Mouse (Mus musculus): ENCODE results near the gene Zdhhc6.

Gene Zdhhc6

DNA sequence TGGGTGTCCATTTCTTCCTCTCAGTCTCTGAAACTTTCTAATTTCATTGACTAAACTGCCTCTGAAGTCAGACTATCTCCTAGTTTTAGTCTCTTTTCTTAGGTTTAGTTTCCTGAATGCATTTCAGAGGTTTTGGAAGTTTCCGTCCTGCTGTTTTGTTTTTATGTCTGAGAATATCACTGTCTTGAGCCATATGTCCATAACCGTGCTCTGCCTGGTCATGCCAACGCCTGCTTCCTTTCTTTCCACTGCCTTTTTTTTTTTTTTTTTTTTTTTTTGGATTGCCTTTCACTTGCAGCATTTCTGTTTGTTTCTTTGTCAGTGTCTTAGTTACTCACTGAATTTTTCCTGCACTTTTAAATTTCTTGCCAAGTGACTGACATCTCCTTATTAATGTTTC, 15.3 kb downstream of the Zdhhc6 start:
- no peak for DNase-seq

DNA sequence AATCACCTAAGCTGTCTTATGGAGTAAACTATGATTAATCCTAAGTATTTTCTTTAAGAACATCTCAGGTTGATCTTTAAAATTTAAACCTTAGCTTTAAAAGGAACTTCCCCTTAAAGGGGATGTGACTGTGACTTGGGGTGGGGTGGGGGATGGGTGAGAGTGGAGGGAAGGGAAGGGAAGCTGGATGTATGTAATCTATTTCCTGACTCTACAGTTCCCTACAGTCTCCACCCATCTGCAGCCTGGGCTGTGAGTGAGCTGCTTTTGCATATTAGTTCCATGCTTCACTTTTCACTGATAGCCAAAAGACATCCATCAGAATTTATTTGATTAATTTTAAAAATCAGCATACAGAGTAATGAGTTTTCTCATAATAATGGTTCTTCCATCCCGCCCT, 16.5 kb downstream of the Zdhhc6 start:
- no peak for DNase-seq

DNA sequence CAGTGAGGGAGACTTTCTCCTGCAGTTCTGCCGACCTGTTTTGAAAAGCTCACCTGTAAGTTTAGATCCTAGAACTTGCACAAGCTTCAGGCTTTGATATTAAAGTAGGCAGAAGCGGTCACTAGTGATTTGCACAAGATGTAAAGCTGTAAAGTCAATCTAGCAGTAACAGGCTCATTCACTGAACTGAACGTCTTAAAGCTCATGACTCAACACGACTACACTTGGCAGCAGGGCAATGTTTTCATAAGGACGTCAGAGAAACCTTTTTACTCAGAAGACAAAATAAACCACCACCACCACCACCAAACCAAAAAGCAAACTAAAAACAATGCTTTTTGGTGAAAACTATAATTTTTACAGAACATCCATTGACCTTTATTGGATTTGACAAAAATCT, 17.9 kb downstream of the Zdhhc6 start:
- DNase-seq = no peak

DNA sequence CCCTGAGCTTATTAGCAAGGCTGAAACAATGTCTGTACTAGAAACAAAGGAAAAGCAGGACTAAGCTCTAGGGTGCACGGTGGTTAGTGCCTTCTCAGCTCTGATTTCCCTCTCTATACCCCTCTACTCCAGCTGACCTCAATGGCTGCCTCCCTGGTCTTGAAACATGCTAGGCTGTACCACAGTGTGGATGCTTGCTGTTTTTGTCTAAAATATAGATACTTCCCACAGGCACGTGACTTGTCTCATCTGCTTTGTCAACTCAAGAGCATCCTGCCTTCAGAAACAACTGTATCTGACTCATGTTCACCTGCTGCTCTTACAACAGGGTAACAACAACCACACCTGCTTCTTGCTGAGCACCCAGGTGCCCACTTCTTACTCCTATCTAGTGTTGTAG, 18.3 kb downstream of the Zdhhc6 start:
- no peak for DNase-seq

DNA sequence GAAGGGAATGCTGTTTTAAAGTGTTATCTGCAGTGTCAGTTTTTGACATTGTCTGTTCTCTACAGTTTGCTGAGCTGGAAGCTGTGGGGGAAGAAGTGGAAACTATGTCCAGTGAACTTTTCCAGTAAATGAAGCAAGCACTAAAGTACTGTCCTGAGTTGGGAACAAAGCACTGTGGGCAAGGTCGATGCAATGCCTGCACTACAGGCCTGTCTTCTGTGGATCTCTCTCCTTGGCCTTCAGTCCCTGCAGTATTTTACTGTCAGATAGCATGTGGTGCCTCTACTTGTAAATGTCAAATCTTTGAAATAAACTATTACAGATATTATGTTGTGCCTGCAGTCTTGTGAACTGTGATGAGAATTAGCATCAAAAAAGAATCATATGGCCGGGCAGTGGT, 19.5 kb downstream of the Zdhhc6 start:
- no peak for DNase-seq

DNA sequence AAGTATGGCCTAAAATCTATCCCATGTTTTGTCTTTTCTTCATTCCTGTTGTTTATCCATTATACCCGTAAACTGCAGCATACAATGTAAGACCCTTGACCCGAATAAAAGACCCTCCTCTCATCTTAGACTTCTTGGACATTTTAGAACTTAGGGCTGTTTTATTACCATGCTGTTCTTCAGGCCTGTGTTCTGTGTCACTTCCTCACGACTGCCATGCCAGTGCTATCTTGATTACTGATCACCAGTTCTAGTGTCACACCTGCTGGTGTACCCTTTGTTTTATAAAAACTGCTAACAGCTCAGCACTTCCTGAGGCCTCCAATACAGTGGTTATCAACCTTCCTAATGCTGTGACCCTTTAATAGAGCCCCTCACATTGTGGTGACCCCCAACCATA, 20.3 kb downstream of the Zdhhc6 start:
- DNase-seq = no peak

DNA sequence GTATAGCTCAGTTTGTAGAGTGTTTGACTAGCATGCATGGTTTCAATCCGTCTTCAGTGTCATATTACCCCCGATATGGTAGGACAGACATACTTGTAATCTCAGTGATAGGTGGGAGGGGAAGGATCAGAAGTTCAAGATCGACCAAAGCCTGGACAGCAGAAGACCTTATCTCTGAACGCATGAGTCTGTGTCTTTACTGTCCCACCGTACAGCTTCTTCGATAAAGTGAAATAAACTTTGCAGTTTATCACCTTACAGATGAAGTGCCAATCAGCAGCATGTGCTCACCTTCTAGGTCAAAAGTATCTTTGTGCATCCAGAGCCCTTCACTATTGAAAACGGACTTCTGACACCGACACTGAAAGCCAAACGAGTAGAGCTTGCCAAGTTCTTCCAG, 20.8 kb downstream of the Zdhhc6 start:
- no peak for DNase-seq

DNA sequence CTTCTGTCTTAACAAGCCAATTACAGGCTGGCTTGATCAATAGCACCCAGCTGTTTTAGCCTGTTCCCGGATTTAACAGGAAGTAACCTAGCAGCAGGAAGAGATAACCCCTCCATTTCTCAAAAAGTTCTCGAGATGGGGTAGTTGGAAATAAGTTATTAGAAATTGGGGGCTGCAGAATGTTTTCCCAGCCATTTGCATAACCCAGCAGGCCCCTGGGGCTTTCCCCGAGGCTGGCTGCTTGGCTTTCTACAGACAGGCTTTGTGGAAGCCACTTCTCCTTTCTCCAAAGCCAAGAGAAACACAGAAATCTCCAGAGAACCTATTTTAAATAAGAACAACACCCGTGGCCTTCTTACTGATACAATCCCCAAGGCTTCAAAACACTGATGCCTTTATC, 22.7 kb downstream of the Zdhhc6 start:
- no peak for DNase-seq

DNA sequence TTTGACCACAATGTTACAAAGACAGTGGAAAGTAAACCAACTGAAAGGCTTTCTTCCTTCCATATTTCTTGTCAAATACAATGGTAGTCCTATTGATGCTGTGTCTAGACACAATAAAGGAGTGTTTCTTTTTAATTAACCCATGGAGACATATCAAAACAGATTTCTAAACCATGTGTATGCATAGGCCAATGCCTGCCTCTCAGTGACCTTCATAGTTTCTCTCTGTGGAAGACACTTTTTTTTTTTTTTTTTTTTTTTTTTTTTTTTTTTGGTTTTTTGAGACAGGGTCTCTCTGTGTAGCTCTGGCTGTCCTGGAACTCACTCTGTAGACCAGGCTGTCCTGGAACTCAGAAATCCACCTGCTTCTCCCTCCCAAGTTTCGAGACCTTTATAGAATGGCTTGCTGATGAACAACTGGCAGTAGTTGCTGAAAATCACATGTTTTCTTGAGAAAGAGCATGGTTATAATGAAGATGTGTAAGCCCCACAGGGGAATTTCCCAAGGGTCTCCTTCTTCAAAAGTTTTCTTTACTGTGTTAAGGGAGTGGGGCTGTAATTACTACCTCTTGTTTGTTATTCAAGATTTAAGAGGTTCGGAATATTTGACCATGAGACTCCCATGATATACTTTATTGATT, 23.5 kb downstream of the Zdhhc6 start:
- no peak for DNase-seq

DNA sequence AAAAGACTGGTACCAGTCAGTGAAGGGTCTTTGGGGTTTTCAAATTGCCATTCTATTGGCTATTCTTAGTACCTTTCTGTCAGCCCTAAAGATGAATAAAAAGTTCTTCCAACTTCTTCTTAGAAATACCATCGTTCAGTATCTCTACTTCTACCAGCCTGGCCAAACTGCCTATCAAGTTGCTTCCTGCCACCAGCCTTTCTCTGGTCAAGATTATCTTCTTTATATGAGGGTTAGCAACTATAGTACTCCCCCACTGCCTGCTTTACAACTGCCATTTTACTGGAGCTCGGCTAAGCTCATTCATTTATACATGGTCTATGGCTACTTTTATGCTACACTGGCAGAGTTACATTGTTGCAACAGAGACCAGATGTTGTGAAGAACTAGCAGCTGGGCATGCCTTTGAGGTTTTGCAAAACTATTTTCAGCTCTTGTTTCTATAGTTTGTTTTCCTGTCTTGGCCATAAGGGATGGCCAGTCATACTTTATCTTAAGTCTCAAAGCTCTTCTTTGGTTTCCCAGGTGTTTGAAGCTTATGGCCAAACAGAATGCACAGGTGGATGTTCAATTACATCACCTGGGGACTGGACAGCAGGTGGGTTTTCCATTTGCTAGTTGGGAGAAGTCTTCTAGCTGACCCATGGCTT, 25.1 kb downstream of the Zdhhc6 start:
- DNase-seq = no peak

DNA sequence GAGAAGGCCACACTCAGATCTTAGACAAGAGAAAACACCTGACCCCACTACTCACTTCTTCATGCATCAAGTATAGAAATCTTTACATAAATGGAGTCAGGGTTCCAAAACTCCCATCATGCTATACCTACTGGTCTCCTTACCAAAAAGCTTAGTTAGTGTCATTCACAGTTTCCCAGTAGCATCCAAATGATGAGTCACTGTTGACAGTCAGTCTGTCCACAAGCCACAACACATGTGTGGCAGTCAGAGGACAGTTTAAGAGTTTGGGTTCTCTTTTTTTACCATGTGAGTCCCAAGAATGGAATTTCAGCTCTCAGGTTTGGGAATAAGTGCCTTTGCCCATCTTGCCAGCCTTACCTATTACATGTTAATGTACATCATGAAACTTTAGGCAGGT, 26.9 kb downstream of the Zdhhc6 start:
- DNase-seq = no peak

DNA sequence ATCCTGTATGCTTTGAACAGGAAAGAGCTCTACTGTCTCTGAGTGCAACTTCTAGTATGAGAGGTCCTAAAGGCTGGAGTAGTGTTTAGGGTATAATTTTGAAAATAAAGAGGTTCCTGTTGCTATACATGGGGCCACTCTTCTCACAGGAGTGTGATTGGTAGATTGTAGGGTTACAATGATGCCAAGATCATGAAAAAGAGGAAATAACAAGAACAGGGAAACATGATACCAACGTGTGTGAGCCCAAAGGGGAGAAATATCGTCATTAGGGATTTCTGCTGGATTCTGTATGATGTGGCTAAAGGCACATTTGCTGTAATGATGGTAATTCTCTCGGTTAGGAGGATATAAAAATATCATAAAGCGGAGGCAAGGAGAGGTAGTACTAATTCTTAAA, 29.8 kb downstream of the Zdhhc6 start:
- no peak for DNase-seq

DNA sequence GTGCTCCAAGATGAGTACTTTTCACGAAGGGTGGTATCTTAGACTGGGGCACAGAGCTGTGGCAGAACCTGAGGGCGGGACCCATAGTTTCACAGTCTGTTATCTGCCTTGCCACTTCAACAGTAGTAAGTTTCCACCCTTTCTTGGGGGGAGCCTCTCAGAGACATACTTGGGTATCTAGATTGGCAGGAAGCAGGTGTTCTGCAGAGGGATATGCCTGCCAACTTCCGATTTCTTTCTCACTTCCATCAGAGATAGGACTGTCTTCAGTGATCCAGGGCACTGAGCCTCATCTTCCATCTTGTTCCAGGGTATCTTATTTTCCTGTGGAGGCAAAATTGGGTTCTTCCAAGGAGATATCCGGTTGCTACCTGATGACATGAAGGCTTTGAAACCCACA, 31.7 kb downstream of the Zdhhc6 start:
- DNase-seq = no peak

DNA sequence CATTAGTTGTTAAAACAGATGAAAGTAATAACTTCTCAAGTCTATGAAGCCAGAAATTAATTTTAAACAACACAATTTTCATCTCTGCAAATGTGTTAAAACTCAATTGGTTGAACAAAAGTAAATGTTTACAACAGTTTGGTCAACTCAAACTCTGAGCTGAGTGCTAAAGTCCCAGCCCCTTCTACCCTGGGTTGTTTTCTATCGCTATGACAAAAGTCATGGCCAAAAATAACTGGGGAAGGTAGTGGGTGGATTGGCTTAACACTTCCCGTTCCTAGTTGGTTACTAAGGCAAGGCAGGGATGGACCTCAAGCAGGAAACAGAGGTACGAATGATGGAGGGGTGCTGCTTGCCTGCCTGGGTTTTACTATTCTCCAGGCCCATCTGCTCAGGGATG, 39.1 kb downstream of the Zdhhc6 start:
- DNase-seq = no peak

DNA sequence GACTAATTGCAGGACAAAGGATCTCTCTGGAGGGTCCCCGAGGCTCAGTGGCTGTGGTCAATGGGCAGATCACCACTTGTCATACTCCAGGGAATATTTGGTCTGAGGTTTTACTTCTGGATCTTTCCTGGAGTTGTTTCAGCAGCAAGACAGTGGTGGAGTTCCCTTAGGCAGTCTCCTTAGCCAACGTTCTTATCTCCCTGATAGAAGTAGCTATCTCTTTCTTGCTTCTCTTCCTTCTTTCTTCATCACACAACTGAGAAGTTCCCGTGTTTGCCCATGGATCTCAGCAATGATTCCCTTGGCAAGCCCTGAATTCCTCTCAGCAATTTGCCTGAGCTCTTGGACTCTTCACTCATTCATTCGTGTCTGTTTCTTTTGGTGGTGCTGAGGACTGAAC, 39.7 kb downstream of the Zdhhc6 start:
- no peak for DNase-seq

DNA sequence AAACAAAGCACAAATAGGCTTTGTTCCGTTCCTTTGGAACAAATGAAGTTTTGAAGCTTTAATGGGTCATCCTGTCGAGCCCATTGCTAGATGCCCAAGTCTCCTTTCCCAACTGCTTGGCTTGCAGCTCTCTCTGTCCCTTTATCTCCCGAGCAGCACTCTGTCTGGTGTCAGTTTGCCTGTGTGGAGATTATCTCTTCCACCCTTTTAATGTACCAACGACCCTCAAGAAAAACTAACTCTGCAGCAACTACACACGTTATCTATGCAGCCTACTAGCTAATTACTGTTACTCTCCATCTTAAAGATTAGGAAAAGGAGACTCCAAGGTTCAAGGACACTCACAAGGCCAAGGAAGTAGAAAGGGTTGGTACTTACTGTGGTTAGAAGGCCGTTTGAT, 42.5 kb downstream of the Zdhhc6 start:
- DNase-seq = no peak

DNA sequence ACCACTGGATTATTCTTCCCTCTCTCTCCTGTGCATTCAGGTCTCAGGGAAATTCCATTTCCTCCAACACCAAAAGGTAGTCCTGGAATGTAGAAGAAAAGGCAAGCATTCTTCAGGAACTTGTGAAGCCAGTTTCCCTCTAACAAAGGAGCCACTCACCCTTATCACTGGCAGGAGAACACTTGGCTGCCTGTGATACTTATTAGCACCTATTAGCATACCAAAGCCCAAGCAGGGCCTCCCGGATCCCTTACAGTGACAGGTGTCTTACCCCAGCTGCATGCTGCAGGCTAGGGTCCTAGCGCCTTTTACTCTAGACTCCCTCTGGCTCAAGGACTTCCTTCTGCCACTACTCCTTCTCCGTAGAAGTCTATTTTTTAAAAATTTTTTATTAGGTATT, 44.4 kb downstream of the Zdhhc6 start:
- DNase-seq = no peak

DNA sequence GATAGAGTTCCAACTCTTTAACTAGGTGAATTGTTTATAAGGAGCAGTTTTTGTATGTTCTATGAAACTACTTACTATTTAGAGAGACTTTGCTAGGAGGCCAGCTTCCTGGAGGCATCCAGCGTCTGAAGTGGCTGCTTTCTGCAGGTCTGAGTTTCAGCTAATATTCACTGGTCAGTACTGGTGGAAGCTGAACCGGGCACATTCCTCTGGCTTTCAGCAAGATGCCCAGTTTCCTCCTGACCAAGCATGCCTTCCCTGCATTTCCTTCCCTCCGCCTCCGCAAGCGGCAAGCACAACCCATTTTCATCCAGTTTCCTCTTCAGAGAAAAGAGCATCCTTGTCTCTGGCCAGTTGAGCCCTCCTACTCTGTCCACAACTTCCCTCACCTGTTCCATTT, 46.8 kb downstream of the Zdhhc6 start:
- no peak for DNase-seq

DNA sequence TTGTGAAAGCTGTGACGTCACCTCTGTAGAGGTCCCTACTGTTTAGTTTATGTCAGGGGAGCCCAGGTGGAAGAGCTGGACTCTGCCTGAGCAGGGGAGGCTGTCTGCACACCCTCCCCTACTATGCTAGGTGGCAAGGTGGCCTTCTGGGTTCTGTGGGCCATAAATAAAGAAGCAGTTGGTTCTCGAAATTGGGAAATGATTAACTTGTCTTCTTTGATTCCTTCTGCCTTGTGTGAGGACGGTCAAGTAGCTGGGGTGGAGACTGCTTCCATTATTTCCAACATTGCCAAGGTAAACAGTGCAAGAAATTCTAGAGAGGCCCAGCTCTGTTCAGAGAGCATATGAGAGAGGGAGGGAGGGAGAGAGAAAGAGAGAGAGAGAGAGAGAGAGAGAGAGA, 47.7 kb downstream of the Zdhhc6 start:
- DNase-seq = no peak

DNA sequence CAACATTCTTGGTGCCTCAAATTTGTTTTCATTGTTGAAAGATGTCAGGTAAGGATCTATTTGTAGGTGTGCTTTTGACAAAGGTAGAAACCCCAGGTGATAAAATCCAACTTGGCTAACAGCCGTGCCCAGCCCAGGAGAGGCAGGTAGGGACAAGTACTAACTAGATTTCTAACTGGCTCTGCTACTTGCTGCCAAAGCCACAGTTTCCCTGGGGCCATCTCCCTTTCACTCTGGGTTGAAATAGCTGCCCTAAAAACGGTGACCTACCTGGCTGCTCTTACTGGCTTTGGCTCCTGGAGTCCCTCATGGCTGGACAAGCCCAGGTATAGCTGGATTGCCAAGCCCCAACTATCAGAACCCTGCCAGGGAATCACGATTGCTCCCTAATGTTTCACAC, 49.0 kb downstream of the Zdhhc6 start:
- DNase-seq = peak in 1 of 2 experiments; percentile 5

DNA sequence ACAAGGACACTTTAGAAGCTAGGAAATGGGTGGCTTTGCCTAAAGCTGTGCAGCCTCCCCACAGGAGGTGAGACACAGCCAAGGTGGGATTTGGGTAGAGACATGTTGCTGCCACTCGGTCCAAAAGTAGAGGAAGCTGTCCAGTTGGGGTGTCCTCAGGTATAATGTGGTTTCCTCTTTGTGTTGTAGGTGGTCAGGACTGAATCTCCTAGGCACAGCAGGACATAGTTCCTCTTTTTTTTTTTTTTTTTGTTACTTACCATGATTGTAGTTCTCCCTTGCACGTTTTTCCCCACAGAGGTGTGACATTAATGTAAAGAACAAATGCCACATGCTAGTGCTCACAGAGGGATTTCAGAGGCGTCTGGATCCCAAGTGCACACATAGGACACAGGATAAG, 50.6 kb downstream of the Zdhhc6 start:
- no peak for DNase-seq

DNA sequence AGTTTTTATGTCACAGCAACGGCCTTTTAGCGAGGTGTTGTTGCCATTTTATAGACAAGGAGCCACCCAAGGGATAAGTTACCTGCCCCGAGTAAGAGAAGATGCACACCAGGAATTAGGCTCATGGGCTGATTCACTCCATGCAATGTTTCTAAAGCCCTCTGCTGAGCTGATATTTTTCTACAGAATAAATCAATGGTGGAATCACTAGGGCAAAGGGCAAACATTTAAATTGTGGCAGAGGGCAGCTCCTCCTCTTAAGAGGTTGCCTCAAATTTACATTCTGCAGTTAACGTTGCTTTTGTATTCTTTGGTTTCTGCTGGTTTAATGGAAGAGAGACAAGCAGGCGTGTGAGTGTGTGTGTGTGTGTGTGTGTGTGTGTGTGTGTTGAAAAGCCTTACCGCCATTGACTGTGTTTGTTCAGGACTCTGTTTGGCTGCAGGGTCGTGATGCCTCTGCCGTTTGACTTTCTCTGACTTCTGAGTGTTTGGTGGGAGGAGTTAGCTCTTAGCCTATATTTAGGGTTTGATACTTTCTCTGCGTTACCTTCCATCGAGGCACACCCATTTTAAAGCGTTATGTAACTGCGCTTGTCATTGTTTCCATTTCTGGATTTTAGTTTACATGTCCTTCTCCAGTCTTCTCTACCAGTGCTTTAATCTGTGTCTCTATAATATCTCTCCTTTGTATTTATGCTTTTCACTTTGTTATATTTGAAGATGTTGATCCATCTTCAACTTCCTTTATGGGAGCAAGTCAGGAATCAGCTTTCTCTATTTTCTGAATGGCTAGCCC, 55.2 kb downstream of the Zdhhc6 start:
- no peak for DNase-seq

DNA sequence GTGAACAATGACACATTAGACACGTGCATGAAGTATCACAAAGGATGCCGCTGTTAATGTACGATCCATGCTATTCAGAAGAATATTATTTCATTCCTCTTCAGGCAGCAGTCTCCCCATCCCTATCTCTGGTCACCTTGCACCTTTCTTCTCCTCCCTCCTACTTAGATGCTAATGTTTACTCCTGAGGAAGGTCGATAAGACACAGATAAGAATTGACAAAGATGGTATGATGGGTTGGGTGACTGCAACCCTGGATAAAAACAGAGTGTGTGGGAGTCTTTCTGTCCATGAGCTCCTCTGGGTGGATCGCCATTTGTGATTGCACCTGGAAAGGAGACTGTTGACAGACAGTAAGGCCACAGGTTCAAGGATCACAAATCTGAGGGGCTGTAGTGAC, 57.3 kb downstream of the Zdhhc6 start:
- DNase-seq = no peak

DNA sequence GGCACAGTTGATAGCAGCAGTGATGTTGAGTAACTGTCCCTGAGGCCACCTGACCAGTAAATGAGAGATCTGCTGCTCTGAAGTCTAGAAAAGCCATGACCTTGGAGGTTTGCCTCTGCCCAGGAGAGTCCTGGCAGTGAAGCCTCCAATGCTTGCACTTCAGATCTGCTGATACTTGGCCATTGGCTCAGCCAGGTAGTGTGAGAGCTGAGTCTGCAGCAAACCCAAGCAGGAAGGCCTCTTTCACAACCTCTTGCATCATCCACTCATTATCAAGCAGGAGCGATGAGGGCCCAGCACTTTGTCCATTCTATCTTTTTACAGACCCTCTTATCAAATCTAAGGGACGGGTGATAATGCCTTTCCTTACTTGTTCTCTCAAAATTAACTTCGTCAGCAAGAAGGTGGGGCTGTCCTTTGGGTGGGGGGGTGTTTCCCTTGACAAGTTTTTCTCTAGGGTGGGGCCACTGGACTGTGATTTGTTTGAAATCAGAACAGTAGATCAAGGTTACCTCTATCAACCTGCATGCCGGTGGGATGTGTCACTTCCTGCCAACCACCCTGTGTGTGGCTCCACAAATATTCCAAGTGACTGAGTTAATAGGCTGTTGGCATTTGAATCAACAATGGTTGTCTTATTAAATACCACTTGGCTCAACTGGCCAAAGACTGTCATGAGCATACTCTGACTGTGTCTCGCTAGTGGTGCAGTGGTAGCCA, 58.0 kb downstream of the Zdhhc6 start:
- no peak for DNase-seq

All from cerebellum, adult 18-20 months (tissue).